Mouse (Mus musculus) liver, adult (tissue): ENCODE measurements around the gene Slc2a4.

ENCODE experiments used
- GATA4 ChIP-seq: IDR thresholded peaks from 2 replicates; pipeline ENCODE4 v1.6.1; 2014; ENCODE audit warnings: mild to moderate bottlenecking, low read length; ENCODE audit not compliant: insufficient replicate concordance

Slc2a4 gene

GRCm38 (mm10) chr11:69956218-69956617, 8.2 kb upstream of the Slc2a4 start:
- TF ChIP-seq GATA4, result no peak

- TF ChIP-seq GATA4, result no peak
These were observed 5.4 kb upstream of the Slc2a4 start for GRCm38 (mm10) chr11:69953267-69953915.

DNA sequence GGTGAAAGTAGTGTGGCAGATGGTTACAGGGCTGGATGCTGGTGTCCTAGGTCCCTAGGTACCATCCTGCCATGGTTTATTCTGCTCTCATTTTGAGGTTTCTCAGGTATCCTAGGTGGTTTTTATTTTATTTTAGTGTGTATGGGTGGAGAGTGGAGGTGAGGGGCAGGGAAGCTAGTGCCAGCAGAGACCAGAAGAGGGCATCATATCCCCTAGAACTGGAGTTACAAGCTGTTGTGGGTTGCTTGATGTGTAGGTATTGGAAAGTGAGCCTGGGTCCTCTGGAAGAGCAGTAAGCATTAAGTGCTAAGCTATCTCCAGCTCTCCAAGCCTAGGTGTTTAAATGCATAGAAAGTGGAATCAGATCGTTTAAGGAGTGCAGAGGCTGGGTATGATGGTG, 4.3 kb upstream of the Slc2a4 start:
- TF ChIP-seq GATA4, result no peak

GRCm38 (mm10) chr11:69950807-69951459, 2.9 kb upstream of the Slc2a4 start:
- no peak for TF ChIP-seq GATA4

GRCm38 (mm10) chr11:69948763-69949150, 769 bp upstream of the Slc2a4 start:
- TF ChIP-seq GATA4, result no peak

GRCm38 (mm10) chr11:69947337-69948065, 487 bp downstream of the Slc2a4 start:
- no peak for TF ChIP-seq GATA4

DNA sequence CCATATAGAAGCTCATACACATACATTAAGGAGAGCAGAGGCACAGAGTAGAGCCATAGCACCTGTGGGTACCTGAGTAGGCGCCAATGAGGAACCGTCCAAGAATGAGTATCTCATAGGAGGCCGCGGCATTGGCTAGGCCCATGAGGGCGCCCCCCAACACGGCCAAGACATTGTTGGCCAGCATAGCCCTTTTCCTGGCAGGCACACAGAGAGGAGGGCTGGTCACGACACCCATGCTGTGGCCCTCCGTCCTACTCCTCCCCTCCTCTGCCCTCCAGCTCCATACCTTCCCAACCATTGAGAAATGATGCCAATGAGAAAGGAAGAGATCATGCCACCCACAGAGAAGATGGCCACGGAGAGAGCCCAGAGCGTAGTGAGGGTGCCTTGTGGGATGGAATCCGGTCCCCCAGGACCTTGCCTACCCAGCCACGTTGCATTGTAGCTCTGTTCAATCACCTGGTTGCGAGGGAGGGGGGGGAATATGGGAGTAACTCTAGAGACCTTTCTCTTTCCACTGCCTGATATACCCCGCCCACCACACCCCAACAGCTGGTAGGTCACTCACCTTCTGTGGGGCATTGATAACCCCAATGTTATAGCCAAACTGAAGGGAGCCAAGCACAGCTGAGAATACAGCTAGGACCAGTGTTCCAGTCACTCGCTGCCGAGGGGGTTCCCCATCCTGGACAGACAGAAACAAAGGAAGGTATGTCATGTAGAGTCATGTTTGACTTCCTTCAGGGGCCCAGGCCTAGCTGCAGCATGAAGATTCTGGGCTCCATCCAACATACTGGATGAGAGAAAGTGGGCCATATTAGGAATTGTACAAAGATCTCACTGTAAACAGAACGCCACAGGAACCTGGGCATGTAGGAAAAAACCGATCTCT, 1.7 kb downstream of the Slc2a4 start:
- TF ChIP-seq GATA4, result no peak

GRCm38 (mm10) chr11:69945216-69945615, 2.8 kb downstream of the Slc2a4 start:
- no peak for TF ChIP-seq GATA4

DNA sequence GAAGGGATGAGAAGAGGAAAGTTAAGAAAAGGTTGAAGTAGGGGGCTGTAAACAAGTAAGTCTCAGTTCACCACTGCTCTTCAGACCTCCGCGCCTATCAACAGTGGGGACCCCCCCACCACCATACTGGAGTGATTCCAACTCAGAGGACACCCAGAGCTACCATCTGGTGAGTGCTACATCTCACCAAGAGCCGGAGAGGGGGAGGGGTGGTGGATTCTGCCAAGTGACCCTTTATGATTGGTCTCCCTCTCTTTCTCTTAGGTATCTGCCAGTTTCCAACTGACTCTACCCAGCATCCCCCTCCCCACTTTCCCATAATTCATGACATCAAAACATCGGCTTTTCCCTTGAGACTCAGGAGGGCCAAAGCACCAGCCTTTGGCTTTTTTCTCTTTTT, 7.0 kb downstream of the Slc2a4 start:
- no peak for TF ChIP-seq GATA4

- TF ChIP-seq GATA4, result no peak
These were observed 8.3 kb downstream of the Slc2a4 start for GRCm38 (mm10) chr11:69939731-69940130.

GRCm38 (mm10) chr11:69939181-69939580, 8.8 kb downstream of the Slc2a4 start:
- TF ChIP-seq GATA4, result no peak

- no peak for TF ChIP-seq GATA4
These were observed 9.5 kb downstream of the Slc2a4 start for GRCm38 (mm10) chr11:69938401-69938979.

DNA sequence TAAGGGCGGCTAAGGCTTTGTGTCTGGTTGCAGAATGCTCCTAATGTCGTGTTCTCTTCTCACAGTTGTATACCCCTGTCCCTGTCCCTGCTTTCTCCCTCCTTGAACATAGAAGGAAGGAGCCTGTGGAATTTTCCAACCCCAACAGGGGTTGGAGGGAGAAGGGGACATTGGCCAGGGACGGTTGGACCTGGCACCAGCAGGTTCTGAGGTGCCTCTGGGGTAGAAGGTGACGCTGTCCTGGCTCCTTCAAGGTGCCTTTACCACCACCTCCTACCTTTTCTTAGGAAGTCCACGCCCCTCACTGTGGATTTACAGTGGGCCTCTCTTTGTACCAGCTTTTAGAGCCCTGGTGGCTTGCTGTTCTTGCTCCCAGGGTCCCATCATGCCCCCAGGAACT, 10.2 kb downstream of the Slc2a4 start:
- TF ChIP-seq GATA4, result no peak

DNA sequence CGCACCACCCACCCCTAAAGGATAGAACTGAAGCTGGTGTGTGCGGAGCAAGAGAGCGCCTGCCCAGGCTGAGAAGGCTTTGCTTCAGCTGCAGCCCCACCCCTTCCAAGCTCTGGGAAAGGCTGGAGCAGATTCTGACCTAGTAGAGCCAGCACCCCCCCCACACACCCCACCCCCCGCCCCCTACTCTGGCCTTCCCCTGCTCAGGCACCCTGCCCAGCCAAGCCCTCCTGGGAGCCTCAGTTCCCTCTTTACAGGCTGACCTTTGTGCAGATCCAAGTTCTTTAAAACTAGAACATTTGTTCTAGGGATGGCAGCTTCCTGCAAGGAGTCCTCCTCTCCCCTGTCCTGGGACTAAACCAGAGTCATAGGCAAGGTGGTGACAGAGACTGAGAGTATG, 10.6 kb downstream of the Slc2a4 start:
- no peak for TF ChIP-seq GATA4

GRCm38 (mm10) chr11:69936714-69937347, 11.2 kb downstream of the Slc2a4 start:
- no peak for TF ChIP-seq GATA4

- no peak for TF ChIP-seq GATA4
These were observed 11.8 kb downstream of the Slc2a4 start for GRCm38 (mm10) chr11:69936156-69936555.
